Comparison of ENCODE assay signal across 8 mouse cellular contexts in the genomic region with DNA sequence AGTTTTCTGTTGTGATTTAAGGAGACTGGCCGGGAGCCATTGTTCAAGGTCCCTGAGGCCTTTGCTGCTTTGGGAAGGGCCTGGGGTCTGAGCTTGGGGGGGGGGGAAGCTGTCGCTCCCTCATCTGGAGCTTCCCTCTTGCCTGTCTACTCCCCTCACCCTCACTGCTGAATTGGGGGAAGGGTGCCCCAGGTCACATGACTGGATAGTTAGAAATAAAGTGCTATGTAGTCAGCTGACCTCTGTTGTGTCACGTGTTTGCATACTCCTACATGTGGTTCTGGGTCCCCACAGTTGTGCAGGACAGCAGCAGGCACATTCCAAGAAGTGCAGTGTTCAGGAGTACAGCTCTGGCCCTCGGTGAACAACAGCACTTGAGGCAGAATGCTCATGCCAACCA. TPM values are rescaled to one million over a fixed set of nuclear protein-coding genes. Genes with fewer than 3 reads are reported as not detected.
DNase-seq lines count a peak whose midpoint lies in the region; ATAC-seq lines count a peak whose summit lies in the region.

No protein-coding gene starts in this region.

- peak overlapping the region; percentile 70 for H3K27ac ChIP-seq in heart, embryonic 15.5 days
- peak overlapping the region; percentile 58 for H3K27ac ChIP-seq in embryonic facial prominence, embryonic 13.5 days
- H3K27ac ChIP-seq in hindbrain, embryonic 16.5 days (ENCODE audit: low read depth, low read length), result peak overlapping the region; percentile 83
- H3K27ac ChIP-seq in midbrain, embryonic 12.5 days (replicated peaks), result peak overlapping the region; percentile 64

- DNase-seq in heart, postnatal 14 days, result no peak
- DNase-seq in ovary, postnatal 36 days (ENCODE audit: low spot score), result no peak
- no peak for DNase-seq in urinary bladder, adult 2 months (ENCODE audit: low spot score)
- no peak for DNase-seq in cerebellum, adult 11-12 months

- H3K9ac ChIP-seq in heart, embryonic 15.5 days, result no peak overlapping the region
- peak overlapping the region; percentile 55; the same call in 1 of the 2 replicates for H3K9ac ChIP-seq in embryonic facial prominence, embryonic 13.5 days
- no peak overlapping the region for H3K9ac ChIP-seq in hindbrain, embryonic 16.5 days (ENCODE audit: low read depth, low read length)
- no peak overlapping the region; the same call in 1 of the 2 replicates for H3K9ac ChIP-seq in midbrain, embryonic 12.5 days (replicated peaks)

- H3K9me3 ChIP-seq in heart, embryonic 15.5 days (replicated peaks), result no peaks in the 10 kb centered on the region
- no peaks in the 10 kb centered on the region for H3K9me3 ChIP-seq in embryonic facial prominence, embryonic 13.5 days
- H3K9me3 ChIP-seq in hindbrain, embryonic 16.5 days (ENCODE audit: control insufficient read depth, low read length), result no peaks in the 10 kb centered on the region
- H3K9me3 ChIP-seq in midbrain, embryonic 12.5 days, result no peaks in the 10 kb centered on the region

- 51% methylated on average over 4 of the region's 4 CpGs for WGBS in heart, embryonic 15.5 days
- 69% methylated on average over 4 of the region's 4 CpGs for WGBS in embryonic facial prominence, embryonic 13.5 days
- WGBS in hindbrain, embryonic 16.5 days, result 66% methylated on average over 4 of the region's 4 CpGs
- whole genome bisulfite sequencing in midbrain, embryonic 12.5 days, result 81% methylated on average over 4 of the region's 4 CpGs

- intact Hi-C loops in heart, postnatal 14 days (cut with DNase I), result no loop called here

- H3K4me3 ChIP-seq in heart, embryonic 15.5 days, result no peak overlapping the region
- no peak overlapping the region for H3K4me3 ChIP-seq in embryonic facial prominence, embryonic 13.5 days
- H3K4me3 ChIP-seq in hindbrain, embryonic 16.5 days (ENCODE audit: low read length), result no peak overlapping the region
- H3K4me3 ChIP-seq in midbrain, embryonic 12.5 days, result no peak overlapping the region

- ATAC-seq in heart, embryonic 15.5 days (replicated peaks; ENCODE audit: insufficient number of reproducible peaks, insufficient read depth, low FRiP score, low read depth), result no peak
- ATAC-seq in embryonic facial prominence, embryonic 13.5 days (ENCODE audit: insufficient number of reproducible peaks, insufficient read depth, low FRiP score, low TSS enrichment, low read depth), result no peak
- peak; percentile 8; the same call in 1 of the 2 replicates for ATAC-seq in hindbrain, embryonic 16.5 days
- no peak for ATAC-seq in midbrain, embryonic 12.5 days (ENCODE audit: low FRiP score, low read depth)

- H3K4me1 ChIP-seq in heart, embryonic 15.5 days (replicated peaks), result peaks cover 19% of the 10 kb centered on the region
- peaks cover 16% of the 10 kb centered on the region for H3K4me1 ChIP-seq in embryonic facial prominence, embryonic 13.5 days
- peaks cover 19% of the 10 kb centered on the region for H3K4me1 ChIP-seq in hindbrain, embryonic 16.5 days (ENCODE audit: control insufficient read depth, insufficient read depth, low read depth, low read length)
- H3K4me1 ChIP-seq in midbrain, embryonic 12.5 days, result peaks cover 14% of the 10 kb centered on the region

- H3K27me3 ChIP-seq in heart, embryonic 15.5 days, result no peaks in the 10 kb centered on the region
- no peaks in the 10 kb centered on the region for H3K27me3 ChIP-seq in embryonic facial prominence, embryonic 13.5 days
- no peaks in the 10 kb centered on the region for H3K27me3 ChIP-seq in hindbrain, embryonic 16.5 days (replicated peaks; ENCODE audit: control insufficient read depth, insufficient read depth, low read length)
- no peaks in the 10 kb centered on the region for H3K27me3 ChIP-seq in midbrain, embryonic 12.5 days

- H3K4me2 ChIP-seq in heart, embryonic 15.5 days, result no peak overlapping the region
- H3K4me2 ChIP-seq in embryonic facial prominence, embryonic 13.5 days, result no peak overlapping the region
- no peak overlapping the region for H3K4me2 ChIP-seq in hindbrain, embryonic 16.5 days (ENCODE audit: low read length)
- no peak overlapping the region for H3K4me2 ChIP-seq in midbrain, embryonic 12.5 days (replicated peaks)

- peaks cover 32% of the 10 kb centered on the region for H3K36me3 ChIP-seq in heart, embryonic 15.5 days
- peaks cover 50% of the 10 kb centered on the region for H3K36me3 ChIP-seq in embryonic facial prominence, embryonic 13.5 days
- peaks cover 15% of the 10 kb centered on the region for H3K36me3 ChIP-seq in hindbrain, embryonic 16.5 days (ENCODE audit: control insufficient read depth, insufficient read depth, low read length)
- H3K36me3 ChIP-seq in midbrain, embryonic 12.5 days, result peaks cover 54% of the 10 kb centered on the region

RNA-seq across cellular contexts. Expression of gene Rnf114, which starts 15.7 kb away (rescaled TPM):
- 57.9 and 73.0 TPM in 2 replicates for polyA plus RNA-seq in heart, embryonic 15.5 days (2015; fragmentation: Nextera tagmentation; extraction: Ambion mirVana)
- 10 to 100 TPM; 50.7 to 52.1 TPM for total RNA-seq in heart, postnatal 14 days (2021)
- 88.4 and 91.9 TPM in 2 replicates for polyA plus RNA-seq in embryonic facial prominence, embryonic 13.5 days (2015; fragmentation: Nextera tagmentation; extraction: Ambion mirVana)
- 112 and 115 TPM in 2 replicates for polyA plus RNA-seq in hindbrain, embryonic 16.5 days (2015; fragmentation: Nextera tagmentation; extraction: Ambion mirVana)
- polyA plus RNA-seq in midbrain, embryonic 12.5 days (2016; fragmentation: Nextera tagmentation; extraction: Ambion mirVana), result 135 and 137 TPM in 2 replicates
- polyA plus RNA-seq in urinary bladder, adult 2 months (2012; rRNA removed), result 78.6 and 81.3 TPM in 2 replicates

RNA-seq across cellular contexts. Expression of gene Spata2, which starts 15.9 kb away (rescaled TPM):
- 13.8 and 14.9 TPM in 2 replicates for polyA plus RNA-seq in heart, embryonic 15.5 days (2015; fragmentation: Nextera tagmentation; extraction: Ambion mirVana)
- 10 to 100 TPM; 18.2 to 20.9 TPM for total RNA-seq in heart, postnatal 14 days (2021)
- polyA plus RNA-seq in embryonic facial prominence, embryonic 13.5 days (2015; fragmentation: Nextera tagmentation; extraction: Ambion mirVana), result 15.4 TPM in 2 replicates
- 30.5 and 33.6 TPM in 2 replicates for polyA plus RNA-seq in hindbrain, embryonic 16.5 days (2015; fragmentation: Nextera tagmentation; extraction: Ambion mirVana)
- polyA plus RNA-seq in midbrain, embryonic 12.5 days (2016; fragmentation: Nextera tagmentation; extraction: Ambion mirVana), result 21.3 and 23.6 TPM in 2 replicates
- 15.1 and 15.2 TPM in 2 replicates for polyA plus RNA-seq in urinary bladder, adult 2 months (2012; rRNA removed)

RNA-seq across cellular contexts. Expression of gene Slc9a8, which starts 55.2 kb away (rescaled TPM):
- 14.9 and 21.5 TPM in 2 replicates for polyA plus RNA-seq in heart, embryonic 15.5 days (2015; fragmentation: Nextera tagmentation; extraction: Ambion mirVana)
- total RNA-seq in heart, postnatal 14 days (2021), result 10 to 100 TPM; 23.0 to 25.2 TPM
- 21.7 and 22.5 TPM in 2 replicates for polyA plus RNA-seq in embryonic facial prominence, embryonic 13.5 days (2015; fragmentation: Nextera tagmentation; extraction: Ambion mirVana)
- polyA plus RNA-seq in hindbrain, embryonic 16.5 days (2015; fragmentation: Nextera tagmentation; extraction: Ambion mirVana), result 18.7 and 19.9 TPM in 2 replicates
- polyA plus RNA-seq in midbrain, embryonic 12.5 days (2016; fragmentation: Nextera tagmentation; extraction: Ambion mirVana), result 26.1 and 27.5 TPM in 2 replicates
- polyA plus RNA-seq in urinary bladder, adult 2 months (2012; rRNA removed), result 35.8 and 40.0 TPM in 2 replicates
